Mouse (Mus musculus) T-helper 2 cell (primary cell): ENCODE results near the gene Gpha2.

Experiments
- in situ Hi-C: fragments of 300-600 bp; cut with MboI, MseI; formaldehyde crosslinking; loops from one replicate; pipeline ENCODE4 v1.15.1; 2025; ENCODE audit warnings: high pct_unique_total_duplicates

The Gpha2 gene

DNA sequence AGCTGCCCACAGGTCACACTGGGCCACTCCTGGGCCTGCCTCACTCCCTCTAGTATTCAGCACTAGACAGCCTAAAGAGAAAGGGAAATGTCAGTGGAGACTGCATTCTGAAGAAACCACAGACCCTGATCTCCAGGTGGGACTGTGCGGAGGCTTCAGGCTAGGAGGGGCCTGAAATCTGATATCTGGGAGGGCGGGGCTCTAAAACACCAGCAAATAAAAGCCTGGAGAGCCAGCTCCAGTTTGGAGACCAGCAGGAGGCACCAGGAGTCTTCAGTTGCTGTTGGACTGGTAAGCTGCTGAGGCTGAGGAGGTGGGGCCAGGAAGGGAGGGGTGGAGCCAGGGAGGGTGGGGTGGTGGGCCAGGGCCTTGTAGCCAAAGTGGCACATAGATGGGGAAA lies at the start of gene Gpha2:
Gpha2 (plus strand) TSS at position 246 of the 400 bp plus-strand sequence.
- in situ Hi-C loops = loop anchor here (5.0 kb wide), 1 partner anchor 606 kb away; no protein-coding TSS in a partner anchor

GRCm38 (mm10) chr19:6178775-6179174 lies 47.4 kb upstream of the Gpha2 start:
- in situ Hi-C loops = loop anchor here (5.0 to 10.0 kb wide), 2 partner anchors 324 to 996 kb away; no protein-coding TSS in a partner anchor

DNA sequence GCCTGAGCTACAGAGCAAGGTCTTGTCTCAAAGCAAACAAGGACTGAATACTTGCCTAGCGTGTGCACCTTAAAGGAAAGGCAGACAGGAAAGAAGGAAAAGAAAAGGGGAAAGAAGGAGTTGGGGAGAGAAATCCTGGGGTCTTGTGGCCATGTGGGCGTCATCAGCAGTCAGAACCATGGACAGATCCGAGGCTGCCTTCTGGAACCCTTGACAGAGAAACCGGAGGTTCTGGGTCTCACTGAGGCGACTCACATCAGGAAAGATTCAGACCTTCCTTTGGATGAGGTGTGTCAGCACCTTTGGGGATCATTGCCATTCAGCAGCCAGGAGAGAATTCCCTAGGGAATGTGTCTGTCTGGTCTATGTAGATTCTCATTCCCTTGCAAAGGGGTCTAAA lies 44.6 kb upstream of the Gpha2 start:
- in situ Hi-C loops = no loop called here

DNA sequence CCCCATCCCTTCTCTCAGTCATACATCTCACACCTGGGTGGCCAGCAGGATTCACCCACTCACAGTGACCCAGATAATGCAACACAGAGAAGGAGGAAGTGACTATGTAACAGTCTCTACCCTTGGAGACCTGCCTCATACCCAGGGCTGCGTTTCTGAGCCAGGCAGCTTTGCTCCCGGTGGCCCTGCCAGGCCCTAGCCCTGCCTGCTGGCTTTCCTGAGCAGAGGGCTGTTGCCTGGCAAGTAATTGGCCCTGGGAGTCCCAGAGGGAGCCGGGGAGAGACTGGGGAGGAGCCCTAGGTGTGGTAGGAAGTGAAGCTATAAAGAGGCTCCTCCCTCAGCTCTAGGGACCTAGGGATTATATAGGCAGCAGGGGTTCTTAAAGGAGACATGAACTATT lies 43.6 kb upstream of the Gpha2 start:
- in situ Hi-C loops = no loop called here

GRCm38 (mm10) chr19:6184131-6184530 lies 42.0 kb upstream of the Gpha2 start, which contains the start of gene Majin:
Gene Majin, plus strand, starts transcription at chr19:6184388.
- in situ Hi-C loops = no loop called here

DNA sequence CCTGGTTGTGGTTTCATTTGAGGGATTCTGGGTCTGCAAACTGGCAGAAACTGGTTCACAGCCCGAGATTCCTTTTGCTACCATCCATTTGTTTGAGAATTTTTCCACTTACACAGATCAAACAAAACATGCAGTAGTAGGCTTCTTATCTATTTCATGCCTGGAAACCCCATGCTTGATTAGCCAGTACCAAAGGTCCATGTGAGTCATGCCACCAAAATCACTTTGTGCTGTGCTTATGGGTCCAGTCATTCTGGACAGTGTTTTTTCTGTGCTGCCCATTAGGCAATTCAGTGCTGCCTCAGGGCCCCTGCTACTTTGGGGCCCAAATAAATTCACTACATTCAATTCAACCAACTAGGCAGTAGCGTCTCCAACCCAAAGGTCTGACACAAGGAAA lies 21.9 kb upstream of the Gpha2 start:
- in situ Hi-C loops = loop anchor here (5.0 kb wide), 1 partner anchor 52 kb away; no protein-coding TSS in a partner anchor

DNA sequence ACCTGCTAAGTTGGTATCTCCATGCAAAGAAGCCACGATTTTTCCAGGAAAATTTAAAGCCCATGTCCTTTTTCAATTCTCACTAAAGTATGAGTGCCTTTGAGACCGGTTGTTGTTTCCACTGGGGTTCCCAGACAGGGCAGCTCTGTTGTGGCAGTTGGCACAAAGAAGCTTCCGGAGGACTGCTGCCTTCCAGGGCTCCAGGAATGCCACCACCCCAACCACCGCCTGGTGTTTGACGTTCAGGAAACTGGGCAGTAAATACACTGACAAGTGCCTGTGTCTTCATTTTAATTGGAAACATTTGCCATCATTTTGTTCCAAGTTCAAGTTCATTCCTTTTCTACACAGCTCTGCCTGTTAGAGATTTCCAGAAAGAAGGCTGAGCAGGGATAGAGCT lies 19.5 kb upstream of the Gpha2 start:
- in situ Hi-C loops = no loop called here

DNA sequence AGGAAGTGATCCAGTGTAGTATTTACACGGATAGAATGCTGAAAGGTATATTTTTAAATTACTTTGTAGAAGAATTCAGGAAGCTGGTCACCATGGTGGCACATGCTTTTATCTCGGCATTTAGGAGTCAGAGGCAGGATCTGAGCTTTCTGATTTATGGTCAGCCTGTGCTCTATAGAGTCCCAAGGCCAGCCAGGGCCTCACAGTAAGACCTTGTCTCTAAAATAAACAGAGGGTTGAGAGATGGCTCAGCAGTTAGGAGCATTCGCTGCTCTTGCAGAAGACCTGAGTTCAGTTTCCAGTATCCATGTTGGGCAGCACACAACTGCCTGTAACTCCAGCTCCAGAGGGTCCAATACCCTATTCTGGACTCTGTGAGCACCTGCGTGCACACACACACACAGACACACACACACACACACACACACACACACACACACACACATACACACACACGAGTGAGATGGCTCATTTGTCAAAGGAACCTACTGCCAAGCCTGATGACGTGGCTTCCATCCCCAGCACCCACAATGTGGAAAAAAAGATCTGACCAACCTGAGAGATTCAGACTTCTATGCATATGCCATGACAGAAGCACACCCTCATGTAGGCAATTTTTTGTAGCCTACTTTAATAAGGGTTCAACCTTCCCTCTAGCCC lies 10.0 kb upstream of the Gpha2 start:
- in situ Hi-C loops = no loop called here

DNA sequence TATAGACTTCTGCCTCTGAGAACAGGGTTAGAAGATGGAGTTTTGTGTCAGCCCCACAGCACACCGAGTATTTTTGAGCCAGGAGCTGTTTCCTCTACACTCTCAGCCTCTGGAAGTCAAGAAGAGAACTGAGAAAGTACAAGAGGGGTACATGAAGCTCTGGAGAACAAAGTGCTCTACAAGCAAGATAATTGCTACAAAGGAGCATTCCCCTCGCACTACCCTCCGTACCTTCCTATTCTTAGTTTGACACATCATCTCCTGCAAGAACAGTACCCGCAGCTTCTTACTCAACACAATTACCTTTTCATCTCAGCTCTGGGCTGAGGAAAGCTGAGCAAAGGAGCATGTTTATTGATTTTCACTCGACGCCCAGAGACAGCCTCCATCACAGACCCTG lies 7.6 kb upstream of the Gpha2 start:
- in situ Hi-C loops = no loop called here

DNA sequence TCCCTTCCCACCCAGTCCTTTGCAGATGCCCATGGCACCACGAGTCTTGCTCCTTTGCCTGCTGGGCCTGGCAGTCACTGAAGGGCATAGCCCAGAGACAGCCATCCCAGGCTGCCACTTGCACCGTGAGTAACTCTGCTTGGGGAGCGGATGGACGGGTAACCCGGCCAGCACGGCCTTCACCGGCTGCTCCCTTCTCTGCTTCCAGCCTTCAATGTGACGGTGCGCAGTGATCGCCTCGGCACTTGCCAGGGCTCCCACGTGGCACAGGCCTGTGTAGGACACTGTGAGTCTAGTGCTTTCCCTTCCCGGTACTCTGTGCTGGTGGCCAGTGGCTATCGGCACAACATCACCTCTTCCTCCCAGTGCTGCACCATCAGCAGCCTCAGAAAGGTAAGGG lies 583 bp downstream of the Gpha2 start:
- in situ Hi-C loops = loop anchor here (5.0 kb wide), 1 partner anchor 606 kb away; no protein-coding TSS in a partner anchor

DNA sequence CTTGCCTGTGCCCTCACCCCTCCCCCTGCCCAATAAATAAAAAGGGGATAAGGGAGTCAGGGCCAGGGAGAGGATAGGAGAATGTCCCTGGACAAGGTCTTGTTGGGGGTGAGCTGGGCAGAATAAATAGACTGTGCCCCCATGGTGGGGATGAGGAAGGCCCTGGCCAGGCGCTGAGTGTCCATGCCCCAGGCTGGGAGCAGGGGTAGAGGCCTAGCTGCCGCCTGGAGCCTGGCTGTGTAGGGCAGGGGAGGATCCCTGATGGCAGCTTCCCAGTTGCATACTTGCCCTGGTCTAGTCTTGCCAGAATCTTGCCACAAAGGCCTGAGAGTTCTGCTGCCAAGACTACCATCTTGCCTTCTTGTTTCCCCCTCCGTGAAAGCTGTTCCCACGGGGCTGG lies 1.7 kb downstream of the Gpha2 start:
- in situ Hi-C loops = loop anchor here (5.0 kb wide), 1 partner anchor 604 kb away; no protein-coding TSS in a partner anchor

DNA sequence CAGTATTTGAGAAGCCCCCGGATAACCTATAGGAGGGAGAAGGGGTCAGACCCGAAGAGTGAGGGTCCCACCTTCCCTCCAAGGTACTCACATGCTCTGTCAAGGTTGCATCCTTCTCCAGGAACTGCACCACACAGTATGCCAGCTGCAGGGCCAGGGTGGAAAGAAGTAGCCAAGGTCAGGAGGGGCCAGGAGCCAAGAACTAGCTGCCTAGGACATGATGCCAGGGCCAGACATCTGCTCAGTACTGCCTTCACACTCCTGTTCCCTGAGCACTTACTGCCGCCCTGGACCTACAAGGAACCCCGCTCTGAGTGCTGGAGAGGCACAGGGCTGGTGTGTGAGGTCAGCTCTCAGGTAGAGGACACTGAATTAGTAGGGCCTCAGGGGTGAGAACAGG lies 4.2 kb downstream of the Gpha2 start:
- in situ Hi-C loops = loop anchor here (10.0 kb wide), 1 partner anchor 246 kb away; the partner anchor contains the start of gene Slc22a20

GRCm38 (mm10) chr19:6231036-6231435 lies 4.9 kb downstream of the Gpha2 start:
- in situ Hi-C loops = loop anchor here (10.0 kb wide), 1 partner anchor 246 kb away; the partner anchor contains the start of gene Slc22a20

GRCm38 (mm10) chr19:6233647-6234046 lies 7.5 kb downstream of the Gpha2 start:
- in situ Hi-C loops = loop anchor here (10.0 kb wide), 1 partner anchor 249 kb away; the partner anchor contains the start of gene Slc22a20

DNA sequence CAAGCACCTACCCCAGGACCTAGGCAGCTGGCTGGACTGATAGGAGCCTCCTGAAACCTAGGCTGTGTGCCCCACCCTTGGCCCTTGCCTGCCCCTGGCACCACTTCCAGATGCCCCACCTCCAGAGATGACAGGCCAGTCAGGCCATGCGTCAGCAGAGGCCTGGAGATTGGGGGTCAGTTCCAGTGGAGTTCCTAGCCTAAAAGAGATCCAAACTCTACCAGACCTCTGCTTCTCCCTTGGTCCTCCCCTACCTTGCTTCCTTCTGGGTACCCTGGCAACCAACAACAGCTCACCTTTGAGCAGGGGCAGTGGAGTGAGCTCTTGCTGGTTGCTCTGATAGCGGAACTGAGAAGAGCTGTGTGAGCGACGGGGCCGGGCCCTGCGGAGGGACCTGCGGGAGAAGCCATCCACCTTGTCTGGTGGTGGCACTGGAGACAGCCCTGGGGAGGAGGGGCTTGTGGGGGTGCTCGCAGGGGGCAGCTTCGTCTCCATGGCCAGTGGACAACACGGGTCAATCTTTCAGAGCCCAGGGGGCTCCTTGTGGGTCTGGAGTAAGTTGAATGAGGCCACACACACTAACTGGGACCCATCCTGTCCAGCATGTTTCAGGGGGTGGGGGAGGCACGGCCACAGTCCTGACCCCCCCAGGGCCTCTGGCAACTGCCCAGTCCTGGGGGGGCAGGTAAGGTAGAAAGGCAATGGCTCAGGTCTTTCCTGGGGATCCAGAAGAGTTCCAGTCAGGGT lies 8.3 kb downstream of the Gpha2 start:
- in situ Hi-C loops = loop anchor here (10.0 kb wide), 1 partner anchor 250 kb away; the partner anchor contains the start of gene Slc22a20

GRCm38 (mm10) chr19:6235084-6236052 lies 9.2 kb downstream of the Gpha2 start, which contains the start of gene Ppp2r5b:
Gene Ppp2r5b, minus strand, starts transcription at chr19:6235872.
- in situ Hi-C loops = loop anchor here (10.0 kb wide), 1 partner anchor 251 kb away; the partner anchor contains the start of gene Slc22a20

GRCm38 (mm10) chr19:6236053-6236441 lies 9.9 kb downstream of the Gpha2 start:
- in situ Hi-C loops = loop anchor here (10.0 kb wide), 1 partner anchor 251 kb away; the partner anchor contains the start of gene Slc22a20

- in situ Hi-C loops = loop anchor here (10.0 kb wide), 1 partner anchor 252 kb away; the partner anchor contains the start of gene Slc22a20
Measured at GRCm38 (mm10) chr19:6236842-6237241, 10.7 kb downstream of the Gpha2 start.

DNA sequence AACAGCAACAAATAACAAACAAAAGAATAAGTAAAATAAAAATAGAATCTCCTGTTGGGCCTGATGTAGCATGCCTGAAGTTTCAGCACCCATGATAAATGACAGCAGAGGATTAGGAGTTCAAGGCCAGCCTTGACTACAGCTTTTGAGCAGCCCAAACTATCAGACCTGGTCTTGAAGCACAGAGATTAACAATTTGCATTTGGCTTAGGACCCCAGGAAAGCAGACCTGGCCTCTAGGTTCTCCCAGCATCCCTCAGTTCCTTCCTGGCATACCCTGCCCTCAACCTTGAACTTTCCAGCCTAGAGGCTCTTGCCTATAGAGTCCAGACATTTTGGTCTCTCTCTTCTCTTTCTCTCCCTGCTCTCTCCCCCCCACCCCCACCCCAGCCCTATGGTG lies 12.6 kb downstream of the Gpha2 start:
- in situ Hi-C loops = loop anchor here (10.0 kb wide), 1 partner anchor 254 kb away; the partner anchor contains the start of gene Slc22a20

DNA sequence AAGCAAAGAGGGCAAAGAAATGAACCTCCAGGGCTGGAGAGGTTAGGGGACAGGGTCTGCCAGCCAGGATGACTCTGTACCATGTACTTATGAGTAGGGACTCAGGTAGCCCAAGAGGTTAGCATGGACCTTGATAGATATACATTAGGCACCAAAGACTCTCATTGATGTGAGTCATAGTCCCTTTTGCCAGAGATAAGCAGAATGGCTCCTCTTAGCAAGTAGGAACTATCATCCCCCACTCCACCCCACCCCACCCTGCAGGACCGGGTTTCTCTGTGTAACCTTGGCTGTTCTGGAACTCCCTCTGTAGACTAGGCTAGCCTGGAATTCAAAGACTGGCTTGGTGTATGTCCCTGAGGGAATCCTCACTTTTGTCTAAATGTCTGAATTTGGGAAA lies 14.0 kb downstream of the Gpha2 start:
- in situ Hi-C loops = no loop called here

GRCm38 (mm10) chr19:6240725-6241124 lies 14.5 kb downstream of the Gpha2 start:
- in situ Hi-C loops = no loop called here
